Mouse (Mus musculus) adipose tissue, adult 10 weeks (tissue): ENCODE results near the gene Bex6. TPM values are rescaled to one million over a fixed set of nuclear protein-coding genes. Genes with fewer than 3 reads are reported as not detected.

ENCODE experiments used
- polyA plus RNA-seq: library from polyadenylated mRNA; stranded (reverse); fragments of 350-450 nt; fragmentation: Illumina TruSeq; extraction: RNeasy Lipid Tissue Mini Kit (QIAGEN cat#74804); gene quantifications from one replicate; pipeline ENCODE4 v1.2.3, GENCODE M21; 2014; ENCODE audit warnings: low read depth, low replicate concordance

The Bex6 gene
- not detected for polyA plus RNA-seq

GRCm38 (mm10) chr16:32179333-32179901, at the start of gene Bex6:
TSS of gene Bex6 (plus strand) at chr16:32179823.

GRCm38 (mm10) chr16:32165281-32165821, 14.3 kb upstream of the Bex6 start, which contains the start of gene Nrros:
TSS of gene Nrros (minus strand) at chr16:32165594.

Other genes starting within 250 kb of the Bex6 start
- 2.0 TPM for gene Pigz, start 246.0 kb upstream of the Bex6 start, polyA plus RNA-seq
- gene 0610012G03Rik, start 231.3 kb upstream of the Bex6 start, polyA plus RNA-seq, result 23.9 TPM
- 55.7 TPM for gene Ncbp2, start 231.3 kb upstream of the Bex6 start, polyA plus RNA-seq
- 14.8 TPM for gene Senp5, start 176.5 kb upstream of the Bex6 start, polyA plus RNA-seq
- 35.3 TPM for gene Pak2, start 100.5 kb upstream of the Bex6 start, polyA plus RNA-seq
- gene Pigx, start 80.1 kb upstream of the Bex6 start, polyA plus RNA-seq, result 35.9 TPM
- 15.2 TPM for gene Cep19, start 80.0 kb upstream of the Bex6 start, polyA plus RNA-seq
- 15.2 TPM for gene Nrros, start 14.2 kb upstream of the Bex6 start, polyA plus RNA-seq
- gene Fbxo45, start 67.3 kb downstream of the Bex6 start, polyA plus RNA-seq, result 26.0 TPM
- gene Wdr53, start 67.4 kb downstream of the Bex6 start, polyA plus RNA-seq, result 19.4 TPM
- not detected for gene Smco1, start 91.6 kb downstream of the Bex6 start, polyA plus RNA-seq
- gene Rnf168, start 97.6 kb downstream of the Bex6 start, polyA plus RNA-seq, result 11.2 TPM
- gene Ubxn7, start 152.4 kb downstream of the Bex6 start, polyA plus RNA-seq, result 9.5 TPM
- gene Tm4sf19, start 220.7 kb downstream of the Bex6 start, polyA plus RNA-seq, result 0.83 TPM
- gene Tctex1d2, start 239.9 kb downstream of the Bex6 start, polyA plus RNA-seq, result 26.9 TPM